Mouse (Mus musculus) embryonic facial prominence, embryonic 15.5 days (tissue): ENCODE results near the gene Hmg20a. TPM values are rescaled to one million over a fixed set of nuclear protein-coding genes. Genes with fewer than 3 reads are reported as not detected.

Experiments
- ATAC-seq: fragments of 200-750 bp; cut with Nextera tagmentation; 2 replicates; pipeline ENCODE4 v1.8.0; 2017; ENCODE audit warnings: low read depth, moderate TSS enrichment; ENCODE audit not compliant: insufficient number of reproducible peaks, low FRiP score, low TSS enrichment
- H3K27ac ChIP-seq: fragments of 300-500 bp; sonication (generic); replicated peaks from 2 replicates; pipeline ENCODE4 v1.5.1; 2015; ENCODE audit warnings: mild to moderate bottlenecking, inconsistent platforms
- H3K27me3 ChIP-seq: fragments of 300-500 bp; sonication (generic); 2 replicates; pipeline ENCODE4 v1.6.1; 2015; ENCODE audit warnings: inconsistent platforms
- H3K36me3 ChIP-seq: fragments of 300-500 bp; sonication (generic); 2 replicates; pipeline ENCODE4 v1.6.1; 2015; ENCODE audit warnings: mild to moderate bottlenecking, inconsistent platforms
- H3K4me1 ChIP-seq: fragments of 300-500 bp; sonication (generic); 2 replicates; pipeline ENCODE4 v1.6.1; 2015; ENCODE audit warnings: inconsistent platforms
- H3K4me2 ChIP-seq: fragments of 300-500 bp; sonication (generic); replicated peaks from 2 replicates; pipeline ENCODE4 v1.6.1; 2015; ENCODE audit warnings: mild to moderate bottlenecking, inconsistent platforms
- H3K4me3 ChIP-seq: fragments of 300-500 bp; sonication (generic); replicated peaks from 2 replicates; pipeline ENCODE4 v1.5.1; 2015; ENCODE audit warnings: mild to moderate bottlenecking, inconsistent platforms
- H3K9ac ChIP-seq: fragments of 300-500 bp; sonication (generic); 2 replicates; pipeline ENCODE4 v1.6.1; 2015; ENCODE audit warnings: inconsistent platforms
- H3K9me3 ChIP-seq: fragments of 300-500 bp; sonication (generic); replicated peaks from 2 replicates; pipeline ENCODE4 v1.6.1; 2016; ENCODE audit warnings: inconsistent platforms
- WGBS: fragments of 180-500 bp; shearing (Covaris S2); methylation state at CpG from one replicate; pipeline ENCODE4 v1.1.7; 2015; 5-methylcytosine and 5-hydroxymethylcytosine counted together
- polyA plus RNA-seq: library from polyadenylated mRNA; unstranded; fragments of >200 nt; fragmentation: Nextera tagmentation; extraction: Ambion mirVana; gene quantifications from 2 replicates; pipeline ENCODE4 v1.2.1, GENCODE M21; 2015

Hmg20a gene
- polyA plus RNA-seq: 57.8 and 61.1 TPM in 2 replicates

DNA sequence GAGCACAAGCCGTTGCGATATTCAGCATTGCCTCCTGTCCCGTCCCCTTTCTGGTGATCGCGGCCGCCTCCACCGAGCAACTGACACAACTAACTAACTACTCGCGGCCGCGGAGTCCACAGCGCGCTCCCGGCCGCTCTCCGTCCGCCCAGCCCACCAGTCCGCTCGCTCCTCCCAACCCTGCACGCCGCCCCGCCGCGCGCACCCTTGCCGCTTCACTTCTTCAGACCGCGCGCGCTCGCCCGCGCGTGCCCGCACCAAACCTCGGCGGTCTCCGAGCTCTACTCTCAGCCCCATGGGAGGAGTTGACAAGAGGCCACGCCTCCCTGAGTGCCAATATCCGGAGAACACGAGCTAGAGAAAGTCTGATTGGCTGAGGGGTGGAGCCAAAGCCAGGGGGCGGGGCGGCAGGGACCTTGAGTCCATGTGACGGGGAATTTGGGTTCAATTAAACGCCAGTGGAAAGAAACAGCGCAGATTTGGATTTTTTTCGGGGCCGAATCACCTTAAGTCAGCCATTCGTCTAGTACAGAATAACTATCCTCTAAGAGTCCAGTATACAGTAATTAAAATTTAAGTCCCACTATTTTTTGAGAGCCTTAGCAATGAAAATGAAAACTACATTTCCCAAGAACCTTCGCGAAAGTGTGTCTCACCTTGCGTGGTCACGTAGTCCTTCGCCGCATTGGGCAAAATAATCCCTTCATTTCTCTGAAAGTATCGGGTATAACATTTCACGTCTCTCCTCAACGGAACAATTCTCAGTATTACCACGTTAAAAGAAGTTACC, at the start of gene Hmg20a, which contains the start of gene Peak1:
Gene Hmg20a (plus strand): TSS at position 662 of the 790 bp plus-strand sequence.
Gene Peak1 (minus strand): TSS at position 120 of the 790 bp plus-strand sequence.
- Histone ChIP-seq H3K27me3 (no peaks in the 10 kb centered on the region), H3K27ac (peak within 1 kb of the TSS; percentile 97), H3K36me3 (no peaks in the 10 kb centered on the region), H3K4me3 (peak within 1 kb of the TSS; percentile 89), H3K4me2 (peak within 1 kb of the TSS; percentile 70), H3K9me3 (no peaks in the 10 kb centered on the region), H3K4me1 (peaks cover 41% of the 10 kb centered on the region), H3K9ac (peak within 1 kb of the TSS; percentile 83)
- under 1% methylated on average over 59 of the region's 59 CpGs for WGBS
- ATAC-seq: peak; percentile 96

DNA sequence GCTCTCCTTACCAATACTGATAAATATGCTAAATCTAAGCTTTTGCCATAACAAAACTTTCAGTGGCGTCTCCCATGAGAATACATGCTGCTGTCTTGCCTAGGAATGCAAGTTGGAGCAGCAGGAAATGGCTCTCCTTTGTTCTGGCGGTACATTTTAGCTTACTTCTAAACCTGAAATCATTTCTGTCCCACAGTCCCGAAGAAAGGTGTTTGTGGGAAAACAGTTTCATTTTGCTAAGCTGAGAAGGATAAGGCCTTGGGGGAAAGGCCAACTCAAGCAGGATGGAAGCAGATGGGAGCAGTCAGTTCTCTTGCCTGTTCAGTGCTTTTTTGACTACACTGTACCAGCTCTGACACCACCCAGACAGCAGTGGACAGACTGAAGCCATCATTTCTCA, 49.6 kb upstream of the Hmg20a start:
- Histone ChIP-seq H3K9me3 (no peaks in the 10 kb centered on the region), H3K27me3 (no peaks in the 10 kb centered on the region), H3K36me3 (no peaks in the 10 kb centered on the region), H3K4me2 (no peak overlapping the region), H3K9ac (no peak overlapping the region), H3K4me1 (no peaks in the 10 kb centered on the region), H3K4me3 (no peak overlapping the region), H3K27ac (no peak overlapping the region)
- ATAC-seq: no peak
- WGBS: 48% methylated on average over 3 of the region's 3 CpGs

DNA sequence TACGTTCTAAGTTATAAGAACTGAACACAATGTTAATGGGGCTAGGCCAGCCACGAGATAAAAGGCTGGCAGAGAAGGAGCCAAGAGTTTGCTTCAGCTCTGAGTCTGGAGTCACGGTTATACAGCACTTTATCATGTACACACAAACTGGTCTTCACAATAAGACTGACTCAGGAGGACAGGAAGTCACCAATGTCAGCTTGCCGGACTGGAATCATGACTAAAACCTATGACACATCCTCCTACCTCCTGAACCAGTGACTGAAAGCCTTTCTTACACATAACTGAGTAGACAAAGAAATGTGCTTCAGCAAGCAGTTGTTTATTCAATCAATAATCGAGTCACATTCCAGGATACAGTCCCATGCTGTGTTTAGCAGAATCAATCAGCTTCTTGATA, 47.7 kb upstream of the Hmg20a start:
- Histone ChIP-seq H3K27ac (no peak overlapping the region), H3K9ac (no peak overlapping the region), H3K27me3 (no peaks in the 10 kb centered on the region), H3K9me3 (no peaks in the 10 kb centered on the region), H3K36me3 (no peaks in the 10 kb centered on the region), H3K4me3 (no peak overlapping the region), H3K4me2 (no peak overlapping the region), H3K4me1 (no peaks in the 10 kb centered on the region; the same call in 1 of the 2 replicates)
- 59% methylated on average over 5 of the region's 5 CpGs for WGBS
- ATAC-seq: no peak

DNA sequence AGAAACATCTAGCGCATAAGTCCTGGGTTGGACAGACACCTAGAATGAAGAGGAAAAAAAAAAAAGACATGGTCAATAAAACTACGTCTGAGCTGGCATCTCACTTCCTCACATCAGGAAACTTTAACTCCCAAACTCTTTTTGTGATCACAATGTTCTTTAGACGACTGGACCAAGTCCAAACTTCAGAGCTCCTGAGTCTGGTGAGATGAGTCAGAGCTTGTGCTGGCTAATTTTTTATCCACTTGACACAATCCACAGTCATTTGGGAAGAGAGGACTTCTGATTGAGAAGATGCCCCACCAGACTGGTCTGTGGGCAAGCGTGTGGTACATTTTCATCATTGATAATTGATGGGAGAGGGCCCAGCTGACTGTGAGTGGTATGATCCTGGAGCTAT, 44.0 kb upstream of the Hmg20a start:
- WGBS: 58% methylated on average over 4 of the region's 4 CpGs
- no peak for ATAC-seq
- no peaks in the 10 kb centered on the region for H3K27me3 ChIP-seq

DNA sequence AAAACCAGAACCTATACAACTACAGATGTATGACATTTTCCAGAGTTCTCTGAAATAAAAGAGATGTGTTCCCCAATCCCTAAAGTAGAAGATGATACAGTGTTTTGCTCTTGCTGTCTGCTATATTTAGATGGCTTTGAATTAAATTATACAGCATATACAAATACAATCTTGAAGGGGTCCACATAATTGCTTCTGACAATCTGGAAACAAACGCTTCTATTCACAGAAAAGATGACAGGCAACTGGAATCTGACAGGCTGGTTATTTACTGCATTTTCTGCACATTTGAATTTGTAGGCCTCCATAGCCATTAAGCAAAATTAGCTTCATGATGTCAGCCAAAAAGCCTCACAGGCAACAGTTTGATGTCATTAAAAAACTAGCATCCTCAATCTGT, 35.6 kb upstream of the Hmg20a start:
- Histone ChIP-seq H3K27ac (no peak overlapping the region), H3K36me3 (no peaks in the 10 kb centered on the region), H3K9me3 (no peaks in the 10 kb centered on the region), H3K4me3 (no peak overlapping the region), H3K4me2 (no peak overlapping the region), H3K27me3 (no peaks in the 10 kb centered on the region), H3K9ac (no peak overlapping the region), H3K4me1 (no peaks in the 10 kb centered on the region)
- WGBS: 50% methylated on average over 1 of the region's 1 CpGs
- no peak for ATAC-seq

More for the DNA sequence above, 44.0 kb upstream of the Hmg20a start:
- Histone ChIP-seq H3K4me3 (no peak overlapping the region), H3K4me1 (no peaks in the 10 kb centered on the region; the same call in 1 of the 2 replicates), H3K36me3 (no peaks in the 10 kb centered on the region), H3K27ac (no peak overlapping the region), H3K4me2 (no peak overlapping the region), H3K9ac (no peak overlapping the region), H3K9me3 (no peaks in the 10 kb centered on the region)

DNA sequence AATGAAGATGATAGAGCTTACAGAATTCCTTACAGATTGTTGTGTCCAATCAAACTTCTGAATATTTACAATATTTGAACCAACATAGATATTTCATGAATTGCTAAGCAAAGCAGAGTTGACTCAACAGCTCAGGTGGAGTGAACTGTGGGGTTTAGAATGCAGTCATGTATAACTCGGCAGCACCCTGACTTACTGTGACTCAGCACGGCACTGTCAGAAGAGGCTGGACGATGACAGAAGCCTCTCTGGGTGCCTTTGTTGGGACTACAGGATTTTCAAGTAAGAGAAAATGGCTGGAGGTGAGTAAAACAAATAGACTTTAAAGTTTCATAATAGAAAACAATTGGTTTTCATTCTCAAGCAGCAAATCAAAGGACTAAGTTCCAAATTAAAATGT, 25.6 kb upstream of the Hmg20a start:
- no peak for ATAC-seq
- WGBS: 80% methylated on average over 3 of the region's 3 CpGs

DNA sequence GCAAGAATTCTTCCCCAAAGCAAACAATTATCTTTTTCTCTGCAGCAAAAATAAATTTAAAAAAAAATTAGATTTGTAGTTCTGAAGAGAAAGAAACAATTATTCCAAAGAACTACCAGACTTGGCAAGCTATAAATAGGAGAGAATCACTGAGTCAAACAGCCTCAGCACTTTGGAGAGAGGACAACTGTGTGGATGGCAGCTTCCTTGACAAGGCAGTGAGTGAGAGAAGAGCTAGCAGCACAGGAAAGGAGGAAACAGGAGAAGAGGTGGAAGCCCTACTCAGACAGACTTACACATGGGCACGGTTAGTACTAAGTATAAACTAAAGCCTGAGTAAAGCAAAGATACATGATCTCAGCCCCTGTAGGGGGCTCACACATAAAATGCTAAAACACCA, 22.1 kb upstream of the Hmg20a start:
- ATAC-seq: no peak
- 33% methylated on average over 1 of the region's 1 CpGs for WGBS
- H3K27me3 ChIP-seq: no peaks in the 10 kb centered on the region
- H3K27ac ChIP-seq: no peak overlapping the region
- no peak overlapping the region for H3K4me3 ChIP-seq
- H3K9me3 ChIP-seq: no peaks in the 10 kb centered on the region
- H3K4me2 ChIP-seq: no peak overlapping the region
- H3K4me1 ChIP-seq: 0 out of 2 replicates have a peak, but pooled peaks cover 2% of the 10 kb centered on the region
- H3K9ac ChIP-seq: no peak overlapping the region
- H3K36me3 ChIP-seq: no peaks in the 10 kb centered on the region

More for the DNA sequence above, 25.6 kb upstream of the Hmg20a start:
- Histone ChIP-seq H3K4me2 (no peak overlapping the region), H3K4me3 (no peak overlapping the region), H3K9me3 (no peaks in the 10 kb centered on the region), H3K27me3 (no peaks in the 10 kb centered on the region), H3K9ac (no peak overlapping the region), H3K27ac (no peak overlapping the region), H3K4me1 (0 out of 2 replicates have a peak, but pooled peaks cover 2% of the 10 kb centered on the region), H3K36me3 (no peaks in the 10 kb centered on the region)

DNA sequence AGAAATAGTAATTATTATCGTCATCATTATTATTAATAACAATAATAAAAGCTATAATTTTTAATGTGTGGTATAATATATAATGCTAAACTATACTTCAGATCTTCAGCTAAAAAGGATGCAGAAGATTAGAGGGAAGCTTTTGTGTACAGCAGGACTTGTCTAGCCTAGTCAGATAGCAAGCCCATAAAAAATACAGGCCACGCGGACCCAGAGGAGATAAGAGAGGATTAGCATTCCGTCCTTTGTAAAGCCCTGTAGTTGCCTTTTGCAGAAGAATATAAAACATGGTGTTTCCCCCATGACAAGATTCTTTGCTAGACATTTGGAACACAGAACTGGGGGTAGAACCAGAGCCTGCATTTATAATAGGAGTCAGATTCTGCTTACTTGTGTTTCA, 13.8 kb upstream of the Hmg20a start:
- ATAC-seq: no peak

DNA sequence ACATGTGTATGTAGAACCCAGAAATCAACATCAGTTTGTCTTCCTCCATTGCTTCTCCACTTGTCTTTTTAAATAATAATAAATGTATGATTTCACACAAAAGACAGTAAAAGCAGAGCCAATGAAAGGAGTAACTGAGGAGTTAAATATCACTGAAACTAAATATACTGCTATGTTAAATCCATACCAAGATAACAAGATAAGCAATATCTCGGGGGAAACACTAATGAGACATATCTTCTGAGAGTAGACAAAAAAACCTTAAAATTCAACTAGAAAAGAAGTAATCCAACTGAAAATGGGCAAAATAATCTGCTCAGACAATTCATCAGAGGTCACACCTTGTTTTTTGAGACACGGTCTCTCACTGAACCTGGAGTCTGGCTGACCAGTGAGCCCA, 8.5 kb upstream of the Hmg20a start:
- no peaks in the 10 kb centered on the region for H3K9me3 ChIP-seq
- H3K9ac ChIP-seq: no peak overlapping the region
- no peaks in the 10 kb centered on the region for H3K4me1 ChIP-seq
- ATAC-seq: no peak
- no peaks in the 10 kb centered on the region for H3K27me3 ChIP-seq
- H3K4me3 ChIP-seq: no peak overlapping the region
- no peak overlapping the region for H3K27ac ChIP-seq
- no peak overlapping the region for H3K4me2 ChIP-seq
- WGBS: 76% methylated on average over 2 of the region's 2 CpGs
- H3K36me3 ChIP-seq: no peaks in the 10 kb centered on the region

More for the DNA sequence above, 13.8 kb upstream of the Hmg20a start:
- Histone ChIP-seq H3K9me3 (no peaks in the 10 kb centered on the region), H3K27ac (no peak overlapping the region), H3K4me3 (no peak overlapping the region), H3K27me3 (no peaks in the 10 kb centered on the region), H3K9ac (no peak overlapping the region), H3K36me3 (no peaks in the 10 kb centered on the region), H3K4me1 (no peaks in the 10 kb centered on the region), H3K4me2 (no peak overlapping the region)
- 65% methylated on average over 4 of the region's 4 CpGs for WGBS

DNA sequence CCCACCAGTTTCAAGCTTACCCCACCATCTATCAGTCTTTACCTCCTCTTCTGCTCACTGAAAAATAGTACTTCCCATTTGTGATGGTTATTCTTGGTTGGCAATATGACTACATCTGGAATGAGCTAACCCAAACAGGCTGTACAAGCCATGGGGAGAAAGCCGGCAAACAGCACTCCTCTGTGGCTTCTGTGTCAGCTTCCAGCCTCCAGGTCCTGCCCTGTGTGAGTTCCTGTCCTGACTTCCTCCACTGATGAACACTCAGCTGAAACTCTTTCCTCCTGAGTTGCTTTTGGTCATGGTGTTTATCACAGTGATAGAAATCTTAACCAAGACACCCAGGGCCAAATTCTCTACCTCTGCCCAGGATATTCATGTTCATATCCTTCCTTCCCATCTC, 5.7 kb upstream of the Hmg20a start:
- Histone ChIP-seq H3K4me2 (no peak overlapping the region), H3K36me3 (no peaks in the 10 kb centered on the region), H3K9me3 (no peaks in the 10 kb centered on the region), H3K4me3 (no peak overlapping the region), H3K27ac (no peak overlapping the region), H3K4me1 (peaks cover 15% of the 10 kb centered on the region; the same call in 1 of the 2 replicates), H3K9ac (no peak overlapping the region), H3K27me3 (no peaks in the 10 kb centered on the region)
- 48% methylated on average over 1 of the region's 1 CpGs for WGBS
- no peak for ATAC-seq

DNA sequence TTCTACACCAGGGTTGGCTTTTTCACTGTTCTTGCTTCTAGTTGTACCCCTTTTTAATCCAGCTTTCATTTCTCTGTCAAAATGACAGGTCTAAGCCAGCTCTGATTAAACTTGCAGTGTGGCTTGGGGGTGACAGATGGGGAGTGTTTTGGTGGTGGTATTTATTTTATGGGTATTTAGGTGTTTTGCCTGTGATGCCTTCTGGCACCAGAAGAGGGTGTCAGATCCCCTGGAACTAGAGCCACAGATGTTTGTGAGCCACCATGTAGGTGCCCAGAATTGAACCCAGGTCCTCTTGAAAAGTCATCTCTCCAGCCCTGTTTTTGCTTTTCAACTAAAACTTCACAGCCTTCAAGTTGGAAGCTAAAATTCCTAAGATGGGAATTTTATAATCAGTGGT, 4.1 kb upstream of the Hmg20a start:
- no peak for ATAC-seq
- Histone ChIP-seq H3K9me3 (no peaks in the 10 kb centered on the region), H3K27me3 (no peaks in the 10 kb centered on the region), H3K9ac (no peak overlapping the region), H3K4me3 (no peak overlapping the region), H3K27ac (no peak overlapping the region), H3K4me1 (peaks cover 17% of the 10 kb centered on the region; the same call in 1 of the 2 replicates), H3K36me3 (no peaks in the 10 kb centered on the region), H3K4me2 (no peak overlapping the region)

DNA sequence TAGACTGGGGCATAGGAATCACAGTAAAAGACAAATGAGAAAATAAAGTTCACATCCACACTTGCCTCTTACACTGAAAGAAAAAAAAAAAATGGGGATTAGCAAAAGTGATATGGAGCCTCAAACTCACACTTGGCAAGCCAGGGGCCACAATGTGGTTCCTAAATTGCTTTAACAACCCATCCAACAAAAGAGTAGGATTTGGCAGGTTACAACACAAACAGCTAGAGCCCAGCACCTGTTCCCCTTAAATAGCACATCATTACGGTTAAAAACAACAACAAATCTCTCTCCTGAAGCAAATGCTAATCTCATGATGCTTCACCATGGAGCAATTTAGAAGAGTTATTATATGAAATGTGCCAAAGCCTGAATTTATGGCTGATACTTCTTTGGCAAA, 3.0 kb upstream of the Hmg20a start:
- no peak overlapping the region for H3K4me3 ChIP-seq
- 82% methylated on average over 1 of the region's 1 CpGs for WGBS
- no peak for ATAC-seq
- H3K4me1 ChIP-seq: peaks cover 24% of the 10 kb centered on the region
- no peak overlapping the region for H3K9ac ChIP-seq
- H3K27ac ChIP-seq: no peak overlapping the region
- H3K9me3 ChIP-seq: no peaks in the 10 kb centered on the region
- no peaks in the 10 kb centered on the region for H3K36me3 ChIP-seq
- H3K27me3 ChIP-seq: no peaks in the 10 kb centered on the region
- no peak overlapping the region for H3K4me2 ChIP-seq
